Mouse (Mus musculus): ENCODE results near the gene Apoc1. TPM values are rescaled to one million over a fixed set of nuclear protein-coding genes. Genes with fewer than 3 reads are reported as not detected.

Apoc1 gene
- polyA plus RNA-seq, 1 experiment from 2014 or later = 1.7 TPM

DNA sequence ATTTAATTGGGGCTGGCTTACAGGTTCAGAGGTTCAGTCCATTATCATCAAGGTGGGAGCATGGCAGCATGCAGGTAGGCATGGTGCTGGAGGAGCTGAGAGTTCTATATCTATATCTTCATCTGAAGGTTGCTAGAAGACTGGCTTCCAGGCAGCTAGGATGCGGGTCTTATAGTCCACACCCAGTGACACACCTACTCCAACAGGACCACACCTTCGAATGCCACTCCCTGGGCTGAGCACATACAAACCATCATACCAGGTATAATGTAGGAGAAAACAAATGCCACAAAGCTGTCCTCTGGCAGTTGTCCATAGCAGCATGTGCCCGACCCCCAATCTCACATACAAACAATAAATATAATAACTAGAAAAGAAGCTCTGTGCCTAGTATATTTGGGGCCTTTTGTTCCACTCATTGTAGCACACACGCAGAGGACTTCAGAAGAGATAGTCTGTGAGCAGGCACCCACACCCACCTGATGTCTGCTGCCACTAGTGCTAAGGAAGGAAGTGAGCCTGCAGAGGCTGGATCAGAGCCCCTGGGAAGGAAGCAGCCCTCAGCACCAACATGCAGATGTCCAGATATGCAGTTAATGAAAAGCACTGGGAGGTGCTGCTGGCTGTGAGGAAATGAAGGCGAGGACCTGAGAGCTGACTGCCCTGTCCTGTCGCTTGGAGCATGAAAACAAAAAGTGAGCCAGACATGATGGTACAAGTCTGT lies 41.2 kb downstream of the Apoc1 start:
- Histone ChIP-seq H3K9me3 (ENCODE audit: control insufficient read depth, low read length) (no peaks in the 10 kb centered on the region), H3K27me3 (ENCODE audit: control insufficient read depth, insufficient read depth, low read length) (no peaks in the 10 kb centered on the region), H3K27ac (replicated peaks; ENCODE audit: low read depth, low read length) (no peak overlapping the region), H3K9ac (replicated peaks; ENCODE audit: low read length) (no peak overlapping the region), H3K4me1 (ENCODE audit: control insufficient read depth, insufficient read depth, low read length) (no peaks in the 10 kb centered on the region), H3K36me3 (ENCODE audit: control insufficient read depth, insufficient read depth, low read length) (peaks cover 71% of the 10 kb centered on the region), H3K4me3 (replicated peaks; ENCODE audit: low read depth, low read length) (no peak overlapping the region), H3K4me2 (ENCODE audit: low read length) (no peak overlapping the region)
- no peak for ATAC-seq (ENCODE audit: low FRiP score, low TSS enrichment)
- WGBS = 96% methylated on average over 6 of the region's 6 CpGs
- DNase-seq = no peak

DNA sequence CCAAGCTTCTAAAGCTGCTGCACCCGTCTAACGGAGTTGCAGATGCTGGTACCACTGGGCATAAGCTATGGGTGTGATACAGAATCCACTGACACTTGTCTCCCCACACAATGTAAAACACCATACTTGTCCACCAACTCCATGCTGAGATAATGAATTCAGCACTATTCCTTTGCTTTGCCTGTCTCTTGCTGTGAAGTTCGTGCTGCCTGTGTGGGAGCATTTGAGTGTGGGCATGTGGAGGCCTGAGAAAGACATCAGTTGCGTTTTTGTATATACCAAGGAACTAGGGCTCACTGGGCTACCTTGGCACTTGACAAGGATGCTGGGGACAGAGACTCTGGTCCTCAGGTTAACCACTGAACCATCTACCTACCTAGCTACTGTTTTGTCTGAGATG lies 51.2 kb downstream of the Apoc1 start:
- 96% methylated on average over 4 of the region's 4 CpGs for WGBS

More for the DNA sequence above, 51.2 kb downstream of the Apoc1 start:
- H3K4me1 ChIP-seq (ENCODE audit: control insufficient read depth, insufficient read depth, low read length) = no peaks in the 10 kb centered on the region
- H3K36me3 ChIP-seq (ENCODE audit: control insufficient read depth, insufficient read depth, low read length) = peaks cover 98% of the 10 kb centered on the region
- no peak for ATAC-seq (ENCODE audit: low FRiP score, low TSS enrichment)
- no peaks in the 10 kb centered on the region for H3K27me3 ChIP-seq (ENCODE audit: control insufficient read depth, insufficient read depth, low read length)
- no peak overlapping the region for H3K27ac ChIP-seq (replicated peaks; ENCODE audit: low read depth, low read length)
- H3K9ac ChIP-seq (replicated peaks; ENCODE audit: low read length) = no peak overlapping the region
- no peak for DNase-seq
- H3K4me2 ChIP-seq (ENCODE audit: low read length) = no peak overlapping the region
- H3K4me3 ChIP-seq (replicated peaks; ENCODE audit: low read depth, low read length) = no peak overlapping the region
- H3K9me3 ChIP-seq (ENCODE audit: control insufficient read depth, low read length) = no peaks in the 10 kb centered on the region

Other genes starting within 250 kb of the Apoc1 start
- gene Mark4, start 233.8 kb downstream of the Apoc1 start, polyA plus RNA-seq (2014; fragmentation: Nextera tagmentation; extraction: Ambion mirVana) = 18.8 and 20.3 TPM in 2 replicates
- 0.12 and 0.29 TPM in 2 replicates for gene Exoc3l2, start 229.3 kb downstream of the Apoc1 start, polyA plus RNA-seq (2014; fragmentation: Nextera tagmentation; extraction: Ambion mirVana)
- gene Bloc1s3, start 184.3 kb downstream of the Apoc1 start, polyA plus RNA-seq (2014; fragmentation: Nextera tagmentation; extraction: Ambion mirVana) = 2.5 and 6.1 TPM in 2 replicates
- 30.1 and 36.6 TPM in 2 replicates for gene Trappc6a, start 184.3 kb downstream of the Apoc1 start, polyA plus RNA-seq (2014; fragmentation: Nextera tagmentation; extraction: Ambion mirVana)
- gene Nkpd1, start 174.8 kb downstream of the Apoc1 start, polyA plus RNA-seq (2014; fragmentation: Nextera tagmentation; extraction: Ambion mirVana) = 0.51 and 0.74 TPM in 2 replicates
- 9.5 and 31.7 TPM in 2 replicates for gene Ppp1r37, start 129.6 kb downstream of the Apoc1 start, polyA plus RNA-seq (2014; fragmentation: Nextera tagmentation; extraction: Ambion mirVana)
- 0.22 and 0.32 TPM in 2 replicates for gene Zfp296, start 115.4 kb downstream of the Apoc1 start, polyA plus RNA-seq (2014; fragmentation: Nextera tagmentation; extraction: Ambion mirVana)
- 140 and 154 TPM in 2 replicates for gene Gemin7, start 115.1 kb downstream of the Apoc1 start, polyA plus RNA-seq (2014; fragmentation: Nextera tagmentation; extraction: Ambion mirVana)
- 44.7 and 50.4 TPM in 2 replicates for gene Clasrp, start 88.2 kb downstream of the Apoc1 start, polyA plus RNA-seq (2014; fragmentation: Nextera tagmentation; extraction: Ambion mirVana)
- gene Relb, start 63.2 kb downstream of the Apoc1 start, polyA plus RNA-seq (2014; fragmentation: Nextera tagmentation; extraction: Ambion mirVana) = 4.5 and 5.2 TPM in 2 replicates
- 132 and 134 TPM in 2 replicates for gene Clptm1, start 27.6 kb downstream of the Apoc1 start, polyA plus RNA-seq (2014; fragmentation: Nextera tagmentation; extraction: Ambion mirVana)
- 0.37 TPM in 1 of 2 replicates, not detected in the other for gene Apoc2, start 14.7 kb downstream of the Apoc1 start, polyA plus RNA-seq (2014; fragmentation: Nextera tagmentation; extraction: Ambion mirVana)
- not detected in 2 replicates for gene Gm44805, start 11.2 kb downstream of the Apoc1 start, polyA plus RNA-seq (2014; fragmentation: Nextera tagmentation; extraction: Ambion mirVana)
- gene Apoc4, start 11.2 kb downstream of the Apoc1 start, polyA plus RNA-seq (2014; fragmentation: Nextera tagmentation; extraction: Ambion mirVana) = not detected in 2 replicates
- 163 and 265 TPM in 2 replicates for gene Apoe, start 6.5 kb upstream of the Apoc1 start, polyA plus RNA-seq (2014; fragmentation: Nextera tagmentation; extraction: Ambion mirVana)
- 120 and 121 TPM in 2 replicates for gene Tomm40, start 22.8 kb upstream of the Apoc1 start, polyA plus RNA-seq (2014; fragmentation: Nextera tagmentation; extraction: Ambion mirVana)
- gene Nectin2, start 57.8 kb upstream of the Apoc1 start, polyA plus RNA-seq (2014; fragmentation: Nextera tagmentation; extraction: Ambion mirVana) = 41.1 and 46.1 TPM in 2 replicates
- 4.5 and 7.8 TPM in 2 replicates for gene Bcam, start 78.4 kb upstream of the Apoc1 start, polyA plus RNA-seq (2014; fragmentation: Nextera tagmentation; extraction: Ambion mirVana)
- not detected in 2 replicates for gene Cblc, start 104.1 kb upstream of the Apoc1 start, polyA plus RNA-seq (2014; fragmentation: Nextera tagmentation; extraction: Ambion mirVana)
- gene Bcl3, start 130.1 kb upstream of the Apoc1 start, polyA plus RNA-seq (2014; fragmentation: Nextera tagmentation; extraction: Ambion mirVana) = 0.77 and 1.2 TPM in 2 replicates
- 9.9 and 13.6 TPM in 2 replicates for gene Gm19345, start 159.3 kb upstream of the Apoc1 start, polyA plus RNA-seq (2014; fragmentation: Nextera tagmentation; extraction: Ambion mirVana)
- 0.90 TPM in 1 of 2 replicates, not detected in the other for gene Ceacam16, start 168.6 kb upstream of the Apoc1 start, polyA plus RNA-seq (2014; fragmentation: Nextera tagmentation; extraction: Ambion mirVana)
- gene Ceacam19, start 195.3 kb upstream of the Apoc1 start, polyA plus RNA-seq (2014; fragmentation: Nextera tagmentation; extraction: Ambion mirVana) = not detected in 2 replicates
- gene Pvr, start 228.5 kb upstream of the Apoc1 start, polyA plus RNA-seq (2014; fragmentation: Nextera tagmentation; extraction: Ambion mirVana) = 4.9 and 8.2 TPM in 2 replicates